16 mouse cellular contexts compared by ENCODE assay signal in the genomic region with DNA sequence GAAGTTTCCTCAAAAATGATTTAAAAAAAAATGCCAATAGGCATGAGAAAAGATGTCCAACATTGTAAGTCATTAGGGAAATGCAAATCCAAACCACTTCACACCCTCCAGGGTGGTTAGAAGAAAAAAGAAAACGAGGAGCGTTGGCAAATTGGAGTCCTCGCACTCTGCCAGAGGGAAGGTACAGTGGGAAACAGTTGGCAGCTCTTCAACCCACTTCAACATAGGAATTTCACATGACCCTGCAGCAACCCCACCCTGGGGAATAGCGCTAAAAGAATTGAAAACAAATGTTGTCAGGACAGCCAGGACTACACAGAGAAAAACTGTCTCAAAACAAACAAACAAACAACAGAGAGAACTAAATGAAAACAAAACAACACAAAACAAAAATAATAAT. TPM values are rescaled to one million over a fixed set of nuclear protein-coding genes. Genes with fewer than 3 reads are reported as not detected.
A peak's percentile ranks its signal among the peaks of the same experiment; 100 is the strongest.
DNase-seq lines count a peak whose midpoint lies in the region; ATAC-seq and TF ChIP-seq lines count a peak whose summit lies in the region.
"Had no signal": no experiment of that assay in that cellular context is flagged by ENCODE, and none has a peak within 500 bp of the region (broad histone marks: within the 10 kb centered on the region; RNA-seq: fewer than 3 reads in every experiment).

No protein-coding gene starts in this region.

- H3K4me3 ChIP-seq in heart, adult 2 months: no peak overlapping the region
- no peak overlapping the region for H3K4me3 ChIP-seq in kidney, embryonic 14.5 days (ENCODE audit: low read length)
- H3K4me3 ChIP-seq: heart, embryonic 13.5 days; liver, embryonic 15.5 days; neural tube, embryonic 15.5 days had no signal

- no peaks in the 10 kb centered on the region for H3K27me3 ChIP-seq in heart, adult 2 months (ENCODE audit: control insufficient read depth, insufficient read depth, low read length)
- no peaks in the 10 kb centered on the region for H3K27me3 ChIP-seq in kidney, embryonic 14.5 days (ENCODE audit: control insufficient read depth, insufficient read depth, low read length)
- H3K27me3 ChIP-seq: heart, embryonic 13.5 days; liver, embryonic 15.5 days; neural tube, embryonic 15.5 days had no signal

- no peaks in the 10 kb centered on the region for H3K9me3 ChIP-seq in kidney, embryonic 14.5 days (ENCODE audit: control insufficient read depth, low read length)
- H3K9me3 ChIP-seq: heart, embryonic 13.5 days; liver, embryonic 15.5 days; neural tube, embryonic 15.5 days had no signal

- H3K4me1 ChIP-seq in heart, adult 2 months (ENCODE audit: control insufficient read depth, insufficient read depth, low read length): peaks cover 7% of the 10 kb centered on the region
- H3K4me1 ChIP-seq in kidney, embryonic 14.5 days (ENCODE audit: control insufficient read depth, insufficient read depth, low read length): no peaks in the 10 kb centered on the region

- H3K4me2 ChIP-seq in kidney, embryonic 14.5 days (replicated peaks; ENCODE audit: low read depth, low read length): no peak overlapping the region
- H3K4me2 ChIP-seq: heart, embryonic 13.5 days; liver, embryonic 15.5 days; neural tube, embryonic 15.5 days had no signal

- intact Hi-C loops in heart, adult 2 months (cut with DNase I): no loop called here

- WGBS in heart, adult 2 months: 14% methylated on average over 4 of the region's 4 CpGs
- 75% methylated on average over 4 of the region's 4 CpGs for WGBS in kidney, embryonic 14.5 days

- DNase-seq in adrenal gland, adult 2 months: peak; percentile 16
- DNase-seq in adrenal gland, postnatal 25 days: no peak
- no peak for DNase-seq in heart, adult 2 months
- no peak for DNase-seq in heart, adult 18-20 months
- DNase-seq in kidney, postnatal 36 days: peak; percentile 44 to 46
- peak; percentile 89 for DNase-seq in brain, embryonic 14.5 days (ENCODE audit: low read depth)
- DNase-seq in spleen, postnatal 36 days (ENCODE audit: low spot score in 2 of 2): no peak
- DNase-seq: cerebellum, adult 11-12 months; kidney, postnatal 10 days; left cerebral cortex, postnatal 4 days; retina, postnatal 1 day; thymus, postnatal 4 days had no signal

- H3K36me3 ChIP-seq in heart, adult 2 months (ENCODE audit: control insufficient read depth, insufficient read depth, low read length): peaks cover 8% of the 10 kb centered on the region
- H3K36me3 ChIP-seq in kidney, embryonic 14.5 days (ENCODE audit: control insufficient read depth, insufficient read depth, low read length): no peaks in the 10 kb centered on the region
- H3K36me3 ChIP-seq: heart, embryonic 13.5 days; liver, embryonic 15.5 days; neural tube, embryonic 15.5 days had no signal

- TF ChIP-seq EP300 in heart, adult 2 months (IDR thresholded peaks at IDR 0.05; ENCODE audit: insufficient read depth, low read depth, low read length): no peak

- peak overlapping the region; percentile 23; the same call in 1 of the 2 replicates for H3K27ac ChIP-seq in heart, adult 2 months
- H3K27ac ChIP-seq in kidney, embryonic 14.5 days (ENCODE audit: low read depth, low read length): no peak overlapping the region
- H3K27ac ChIP-seq: liver, embryonic 15.5 days; neural tube, embryonic 15.5 days had no signal

- no peak for TF ChIP-seq POLR2A in heart, adult 2 months (IDR thresholded peaks at IDR 0.05; ENCODE audit: insufficient read depth, low read depth, low read length)
- no peak for TF ChIP-seq POLR2A in brain, embryonic 14.5 days (IDR thresholded peaks at IDR 0.05; ENCODE audit: borderline replicate concordance, extremely low read depth, insufficient read depth, insufficient read length, poor library complexity, severe bottlenecking)

- no peak overlapping the region for H3K9ac ChIP-seq in heart, adult 2 months (ENCODE audit: low read depth, low read length)
- no peak overlapping the region for H3K9ac ChIP-seq in kidney, embryonic 14.5 days (ENCODE audit: low read depth, low read length)
- H3K9ac ChIP-seq: heart, embryonic 13.5 days; liver, embryonic 15.5 days; neural tube, embryonic 15.5 days had no signal

- TF ChIP-seq CTCF in heart, adult 2 months (IDR thresholded peaks at IDR 0.05): no peak
- TF ChIP-seq CTCF in brain, embryonic 14.5 days (IDR thresholded peaks at IDR 0.05; ENCODE audit: borderline replicate concordance, extremely low read depth, insufficient read depth, insufficient read length): no peak

- peaks cover 5% of the 10 kb centered on the region for H3K79me2 ChIP-seq in heart, adult 2 months (replicated peaks; ENCODE audit: control insufficient read depth, insufficient read depth, low read length)

- no peak for ATAC-seq in kidney, embryonic 14.5 days (ENCODE audit: low FRiP score, low TSS enrichment)

RNA-seq across cellular contexts. Expression of gene Pitpnc1, which starts 32.8 kb away (rescaled TPM):
- 10 to 100 TPM; 11.1 to 17.5 TPM for total RNA-seq in adrenal gland, adult 2 months (2021)
- 1.8 and 2.8 TPM in 2 replicates for polyA plus RNA-seq in adrenal gland, adult 2 months (2012; rRNA removed)
- total RNA-seq in adrenal gland, postnatal 25 days (2021): 14.8 and 20.4 TPM in 2 replicates
- total RNA-seq in heart, adult 2 months (2021): 10 to 100 TPM; 66.4 to 68.1 TPM
- 22.7 and 39.4 TPM in 2 replicates for polyA plus RNA-seq in heart, adult 2 months (2012; rRNA removed)
- 10 to 100 TPM; 74.8 to 76.3 TPM for total RNA-seq in heart, adult 18-20 months (2021)
- polyA plus RNA-seq in kidney, embryonic 14.5 days (2014; fragmentation: Nextera tagmentation; extraction: Ambion mirVana): 15.2 and 19.4 TPM in 2 replicates
- 23.9 and 30.2 TPM in 2 replicates for polyA plus RNA-seq in brain, embryonic 14.5 days (2012; rRNA removed)

RNA-seq across cellular contexts. Expression of gene Psmd12, which starts 41.6 kb away (rescaled TPM):
- total RNA-seq in adrenal gland, adult 2 months (2021): 100 to 1,000 TPM in 1 of 2 experiments, 10 to 100 TPM in 1; 90.8 to 102 TPM
- polyA plus RNA-seq in adrenal gland, adult 2 months (2012; rRNA removed): 3.0 and 4.2 TPM in 2 replicates
- total RNA-seq in adrenal gland, postnatal 25 days (2021): 98.8 and 106 TPM in 2 replicates
- 10 to 100 TPM; 78.3 to 92.2 TPM for total RNA-seq in heart, adult 2 months (2021)
- 22.6 and 42.4 TPM in 2 replicates for polyA plus RNA-seq in heart, adult 2 months (2012; rRNA removed)
- total RNA-seq in heart, adult 18-20 months (2021): 10 to 100 TPM; 93.3 to 94.7 TPM
- 170 and 201 TPM in 2 replicates for polyA plus RNA-seq in kidney, embryonic 14.5 days (2014; fragmentation: Nextera tagmentation; extraction: Ambion mirVana)
- polyA plus RNA-seq in brain, embryonic 14.5 days (2012; rRNA removed): 57.9 and 63.5 TPM in 2 replicates

Comparison
In these comparisons a context has a peak if more than half of its experiments do, and no peak if none do; other contexts are left out.
1. DNase-seq: peak in adrenal gland, adult 2 months (single experiment), kidney, postnatal 36 days (2 of 2) and brain, embryonic 14.5 days (single experiment); none in adrenal gland, postnatal 25 days (single experiment), heart, adult 2 months (0 of 2), heart, adult 18-20 months (0 of 2) and spleen, postnatal 36 days (0 of 2).